Mouse (Mus musculus): ENCODE results near the gene Eif3k. TPM values are rescaled to one million over a fixed set of nuclear protein-coding genes. Genes with fewer than 3 reads are reported as not detected.

The Eif3k gene
- total RNA-seq, 1 experiment from 2014 or later: 233 TPM

GRCm38 (mm10) chr7:28939418-28940183 lies 42.1 kb downstream of the Eif3k start:
- peak; percentile 50 for DNase-seq

GRCm38 (mm10) chr7:28938654-28939053 lies 43.0 kb downstream of the Eif3k start:
- DNase-seq: no peak

GRCm38 (mm10) chr7:28936787-28937186 lies 44.9 kb downstream of the Eif3k start:
- DNase-seq: no peak

GRCm38 (mm10) chr7:28933825-28934224 lies 47.8 kb downstream of the Eif3k start:
- DNase-seq: no peak

GRCm38 (mm10) chr7:28932421-28933041 lies 49.1 kb downstream of the Eif3k start:
- peak; percentile 49 for DNase-seq

GRCm38 (mm10) chr7:28931695-28932039 lies 50.0 kb downstream of the Eif3k start:
- no peak for DNase-seq

GRCm38 (mm10) chr7:28931032-28931694 lies 50.5 kb downstream of the Eif3k start:
- no peak for DNase-seq

GRCm38 (mm10) chr7:28930320-28931031 lies 51.2 kb downstream of the Eif3k start:
- DNase-seq: peak; percentile 44

GRCm38 (mm10) chr7:28929381-28929780 lies 52.3 kb downstream of the Eif3k start:
- DNase-seq: peak; percentile 37

GRCm38 (mm10) chr7:28926172-28926571 lies 55.5 kb downstream of the Eif3k start:
- peak; percentile 18 for DNase-seq

GRCm38 (mm10) chr7:28925317-28925716 lies 56.3 kb downstream of the Eif3k start:
- peak; percentile 90 for DNase-seq

- no peak for DNase-seq
Observed at GRCm38 (mm10) chr7:28924802-28925201, 56.9 kb downstream of the Eif3k start.

GRCm38 (mm10) chr7:28923865-28924291 lies 57.8 kb downstream of the Eif3k start:
- DNase-seq: peak; percentile 21

- peak; percentile 7 for DNase-seq
Observed at GRCm38 (mm10) chr7:28922606-28923005, 59.1 kb downstream of the Eif3k start.

GRCm38 (mm10) chr7:28921722-28922465 lies 59.8 kb downstream of the Eif3k start:
- DNase-seq: peak; percentile 76

Other genes with a start within 250 kb of the Eif3k start
- 82.1 and 82.9 TPM in 2 replicates for gene Mrps12, start 240.0 kb downstream of the Eif3k start, total RNA-seq (2021)
- 17.6 and 18.9 TPM in 2 replicates for gene Sars2, start 239.9 kb downstream of the Eif3k start, total RNA-seq (2021)
- not detected in 2 replicates for gene Ccer2, start 225.7 kb downstream of the Eif3k start, total RNA-seq (2021)
- gene Sirt2, start 215.1 kb downstream of the Eif3k start, total RNA-seq (2021): 66.5 and 78.3 TPM in 2 replicates
- gene Nfkbib, start 214.4 kb downstream of the Eif3k start, total RNA-seq (2021): 38.5 and 43.0 TPM in 2 replicates
- 3.1 and 7.3 TPM in 2 replicates for gene Rinl, start 192.9 kb downstream of the Eif3k start, total RNA-seq (2021)
- 423 and 480 TPM in 2 replicates for gene Hnrnpl, start 173.3 kb downstream of the Eif3k start, total RNA-seq (2021)
- 1,138 and 1,196 TPM in 2 replicates for gene Ech1, start 156.6 kb downstream of the Eif3k start, total RNA-seq (2021)
- gene Lgals4, start 148.0 kb downstream of the Eif3k start, total RNA-seq (2021): 18.7 and 32.4 TPM in 2 replicates
- 1.1 TPM in 1 of 2 replicates, not detected in the other for gene Lgals7, start 118.0 kb downstream of the Eif3k start, total RNA-seq (2021)
- gene Capn12, start 100.4 kb downstream of the Eif3k start, total RNA-seq (2021): 0.19 and 0.60 TPM in 2 replicates
- gene Actn4, start 19.5 kb downstream of the Eif3k start, total RNA-seq (2021): 271 and 282 TPM in 2 replicates
- 1.8 and 7.9 TPM in 2 replicates for gene Map4k1, start 186 bp upstream of the Eif3k start, total RNA-seq (2021)
- gene Ryr1, start 143.3 kb upstream of the Eif3k start, total RNA-seq (2021): 0.11 and 0.19 TPM in 2 replicates
- gene Rasgrp4, start 153.0 kb upstream of the Eif3k start, total RNA-seq (2021): 1.8 and 2.2 TPM in 2 replicates
- gene Fam98c, start 174.4 kb upstream of the Eif3k start, total RNA-seq (2021): 8.0 and 15.8 TPM in 2 replicates
- 1.1 and 1.2 TPM in 2 replicates for gene Ggn, start 188.3 kb upstream of the Eif3k start, total RNA-seq (2021)
- gene Spred3, start 188.5 kb upstream of the Eif3k start, total RNA-seq (2021): 6.6 and 6.9 TPM in 2 replicates
- gene Psmd8, start 198.8 kb upstream of the Eif3k start, total RNA-seq (2021): 212 and 215 TPM in 2 replicates
- 0.63 and 0.79 TPM in 2 replicates for gene Catsperg1, start 232.2 kb upstream of the Eif3k start, total RNA-seq (2021)